Mouse (Mus musculus) frontal cortex, adult (tissue): ENCODE results near the gene Tmem40.
A peak's percentile ranks its signal among the peaks of the same experiment; 100 is the strongest.

ENCODE experiments used
- ATAC-seq: cut with Nextera tagmentation; 2 replicates; pipeline ENCODE4 v1.9.2; 2017; ENCODE audit warnings: mild to moderate bottlenecking, moderate library complexity, mixed read lengths; ENCODE audit not compliant: low TSS enrichment

The Tmem40 gene

GRCm38 (mm10) chr6:115761995-115762756 is at the start of gene Tmem40:
Gene Tmem40 (minus strand): TSS chr6:115762410.
- ATAC-seq: peak; percentile 88

DNA sequence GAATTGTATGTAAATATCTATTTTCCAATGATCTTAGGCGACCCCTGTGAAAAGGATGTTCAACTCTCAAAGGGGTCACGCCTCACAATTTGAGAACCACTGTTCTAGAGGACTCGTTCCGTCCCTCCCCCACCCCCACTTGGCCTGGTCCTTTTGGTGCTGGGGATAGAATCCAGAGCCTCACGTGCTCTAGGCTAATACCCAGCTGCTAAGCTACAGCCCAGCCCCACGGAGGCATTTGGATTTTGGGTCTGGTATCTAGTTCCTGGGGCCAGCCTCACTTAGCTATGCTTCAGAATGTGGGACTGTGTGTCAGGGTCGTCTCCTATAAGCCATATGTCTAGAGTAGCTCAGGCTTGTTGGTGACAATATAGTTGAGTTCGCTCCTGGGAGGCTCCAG is 49.4 kb upstream of the Tmem40 start:
- ATAC-seq: no peak

DNA sequence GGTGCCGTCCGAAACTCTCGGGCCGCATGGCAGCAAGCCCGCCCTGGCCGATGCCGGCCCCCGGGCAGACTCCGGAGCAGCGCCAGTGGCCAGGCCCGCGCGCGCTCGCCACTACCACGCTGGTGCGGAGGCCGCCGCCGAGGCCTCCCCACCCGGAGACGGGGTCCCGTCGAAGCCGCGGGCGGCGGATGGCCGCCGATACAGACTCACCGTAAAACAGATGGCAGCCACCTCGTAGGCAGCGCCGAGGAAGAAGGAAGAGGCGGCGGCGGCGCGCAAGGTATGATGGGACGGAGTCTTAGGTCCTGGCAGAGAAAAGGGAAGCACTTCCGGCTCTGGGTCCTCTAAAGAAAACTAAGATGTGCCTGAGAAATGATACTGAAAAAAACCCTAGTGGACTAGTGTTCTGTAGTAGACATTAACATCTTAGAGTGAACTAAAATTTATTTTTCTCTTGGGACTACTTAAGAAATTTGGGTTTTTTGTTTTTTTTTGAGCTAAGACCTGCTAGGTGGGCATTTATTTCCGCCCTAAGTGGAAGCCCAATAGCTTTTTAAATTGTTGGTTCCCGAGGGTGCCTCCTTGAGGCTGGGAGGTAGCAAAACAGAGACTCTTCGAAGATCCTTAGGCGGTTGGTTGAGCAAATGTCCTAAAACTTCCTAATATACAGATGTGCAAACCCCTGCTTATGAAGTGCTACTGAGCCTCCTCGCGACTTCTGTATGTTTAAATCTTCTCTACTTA is 46.5 kb upstream of the Tmem40 start, which contains the start of gene Rpl32:
Rpl32 (minus strand) TSS at position 260 of the 744 bp plus-strand sequence.
- ATAC-seq: peak; percentile 91

DNA sequence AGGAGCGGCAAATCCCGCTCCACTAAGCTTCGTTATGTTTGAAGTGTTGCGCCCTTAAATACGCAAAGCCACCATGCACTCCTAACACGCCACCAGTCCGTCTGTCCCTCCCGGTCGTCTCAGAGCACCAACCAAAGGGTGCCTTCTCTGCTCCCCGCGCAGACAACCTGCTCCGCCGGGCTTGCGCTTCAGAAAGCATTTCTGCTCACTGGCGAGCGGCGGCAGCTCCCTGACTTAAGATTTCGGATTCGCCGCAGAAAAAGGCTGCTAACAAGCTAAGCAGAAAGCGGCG is 45.9 kb upstream of the Tmem40 start:
- peak; percentile 22; the same call in 1 of the 2 replicates for ATAC-seq

DNA sequence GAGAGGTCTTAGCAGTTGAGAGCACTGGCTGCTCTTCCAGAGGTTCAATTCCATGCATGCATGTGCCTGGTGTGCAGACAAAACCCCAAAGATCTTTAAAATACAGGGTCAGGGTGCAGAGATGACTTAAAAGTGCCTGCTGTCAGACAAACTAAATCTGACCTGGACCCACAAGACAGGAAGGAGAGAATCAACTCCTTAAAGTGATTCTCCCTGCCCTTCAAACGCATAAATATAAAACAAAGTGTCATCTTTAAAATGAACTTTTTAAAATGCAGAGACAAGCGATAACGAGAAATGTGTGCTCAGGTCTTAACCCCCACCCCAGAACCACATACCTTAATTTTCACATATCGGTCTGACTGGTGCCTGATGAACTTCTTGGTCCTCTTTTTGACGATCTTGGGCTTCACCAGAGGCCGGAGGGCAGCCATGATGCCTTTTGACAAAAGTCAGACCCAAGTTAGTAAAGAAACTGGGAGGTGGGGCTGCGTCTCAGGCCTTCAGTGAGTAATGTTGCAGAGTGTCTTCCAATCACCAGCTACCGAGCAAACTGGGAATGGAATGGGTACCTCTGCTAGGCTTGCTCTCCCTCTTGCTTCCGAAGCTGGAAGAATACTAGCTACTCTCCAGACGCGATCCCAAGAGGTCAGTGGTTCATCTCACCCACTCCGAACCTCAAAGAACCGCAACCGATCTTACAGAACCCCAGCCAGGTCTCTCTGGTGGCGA is 45.4 kb upstream of the Tmem40 start:
- no peak for ATAC-seq

DNA sequence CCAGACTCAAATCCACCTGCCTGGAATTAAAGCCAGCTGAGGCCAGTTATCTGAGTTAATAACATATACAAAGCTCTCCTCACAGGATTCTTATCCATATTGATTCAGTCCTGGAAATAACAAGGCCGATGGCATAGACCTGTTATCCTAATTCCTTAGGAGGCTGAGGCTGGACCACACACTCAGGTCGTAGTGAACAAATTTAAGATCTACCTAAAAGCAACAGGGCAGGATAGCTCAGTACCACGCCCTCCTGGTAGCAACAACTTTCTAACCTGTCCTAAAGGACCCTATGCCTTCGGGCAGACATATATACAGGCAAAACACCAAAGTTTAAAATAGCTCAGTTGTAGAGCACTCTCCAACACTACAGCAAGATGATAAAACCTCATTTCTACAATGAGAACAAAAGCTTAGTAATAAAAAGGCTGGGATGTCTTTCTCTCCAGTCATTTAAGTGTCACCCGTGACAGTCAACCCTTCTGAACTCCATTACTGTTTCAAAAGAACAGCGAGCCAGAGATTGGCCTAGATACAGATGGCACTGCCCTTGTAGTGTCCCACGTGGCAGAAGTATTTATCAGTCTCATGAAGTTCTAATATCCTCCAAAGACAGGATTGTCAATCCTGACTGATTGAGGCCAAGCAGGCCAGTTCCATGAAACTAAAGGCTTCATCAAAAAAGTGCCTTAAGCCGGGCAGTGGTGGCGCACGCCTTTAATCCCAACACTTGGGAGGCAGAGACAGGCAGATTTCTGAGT is 42.4 kb upstream of the Tmem40 start:
- no peak for ATAC-seq

- ATAC-seq: peak; percentile 88
These were observed 41.6 kb upstream of the Tmem40 start for GRCm38 (mm10) chr6:115803541-115804382.

GRCm38 (mm10) chr6:115801811-115802210 is 39.6 kb upstream of the Tmem40 start:
- no peak for ATAC-seq

DNA sequence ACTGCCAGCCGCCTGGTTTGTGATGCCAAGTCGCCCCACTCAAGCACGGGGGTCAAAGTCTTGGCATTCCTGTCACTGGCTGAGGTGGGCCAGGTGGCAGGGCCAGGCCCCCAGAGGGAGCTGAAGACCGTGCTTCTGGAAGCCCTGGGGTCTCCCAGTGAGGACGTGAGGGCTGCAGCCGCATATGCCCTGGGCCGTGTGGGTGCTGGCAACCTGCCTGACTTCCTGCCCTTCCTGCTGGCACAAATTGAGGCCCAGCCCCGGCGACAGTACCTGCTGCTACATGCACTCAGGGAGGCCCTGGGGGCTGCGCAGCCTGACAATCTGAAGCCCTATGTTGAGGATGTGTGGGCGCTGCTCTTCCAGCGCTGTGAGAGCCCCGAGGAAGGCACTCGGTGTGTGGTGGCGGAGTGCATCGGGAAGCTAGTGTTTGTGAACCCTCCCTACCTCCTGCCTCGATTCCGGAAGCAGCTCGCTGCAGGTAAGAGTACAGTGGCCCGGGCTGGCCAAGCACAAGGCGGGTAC is 30.5 kb upstream of the Tmem40 start:
- ATAC-seq: peak; percentile 65

GRCm38 (mm10) chr6:115791842-115792686 is 29.9 kb upstream of the Tmem40 start:
- peak; percentile 27; the same call in 1 of the 2 replicates for ATAC-seq

GRCm38 (mm10) chr6:115791016-115791415 is 28.8 kb upstream of the Tmem40 start:
- ATAC-seq: no peak

- no peak for ATAC-seq
These were observed 20.6 kb upstream of the Tmem40 start for GRCm38 (mm10) chr6:115782781-115783180.

DNA sequence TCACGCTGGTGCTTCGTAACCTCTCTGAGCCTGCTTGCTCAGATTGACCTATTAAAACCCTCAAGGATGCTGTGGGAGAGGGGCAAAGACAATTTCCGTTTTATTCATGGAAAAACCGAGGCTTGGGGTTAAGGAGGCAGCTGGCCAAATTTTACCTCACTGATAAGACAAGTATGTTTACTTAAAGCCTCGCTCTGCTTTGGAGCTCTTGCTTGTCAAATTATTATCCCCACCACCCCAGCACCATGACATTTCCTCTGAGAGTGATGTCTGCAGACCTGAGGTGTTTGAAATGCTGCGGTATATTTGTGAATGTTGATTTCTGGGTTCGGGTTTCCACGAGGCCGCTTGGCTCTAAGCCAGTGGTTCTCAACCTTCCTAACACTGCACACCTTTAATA is 14.2 kb upstream of the Tmem40 start:
- ATAC-seq: no peak

DNA sequence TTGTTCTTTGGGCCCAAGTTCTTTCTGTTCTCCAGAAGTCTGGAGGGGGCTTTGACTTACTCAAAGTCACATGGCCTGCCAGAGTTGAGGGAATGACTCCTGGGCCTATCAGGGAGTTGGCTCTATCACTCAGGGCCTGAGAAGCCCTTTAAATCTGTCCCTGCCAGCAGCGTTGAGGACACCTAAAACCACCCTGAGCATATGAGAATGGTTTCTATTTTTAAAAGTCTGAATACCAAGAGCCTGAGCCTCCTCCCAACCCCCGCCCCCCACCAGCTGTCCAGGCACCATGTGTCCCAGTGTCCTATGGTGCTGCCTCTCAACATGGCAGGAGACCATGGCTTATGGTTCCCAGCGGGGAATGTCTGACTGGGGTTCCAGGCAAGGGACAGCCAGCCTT is 13.6 kb upstream of the Tmem40 start:
- peak; percentile 31; the same call in 1 of the 2 replicates for ATAC-seq

DNA sequence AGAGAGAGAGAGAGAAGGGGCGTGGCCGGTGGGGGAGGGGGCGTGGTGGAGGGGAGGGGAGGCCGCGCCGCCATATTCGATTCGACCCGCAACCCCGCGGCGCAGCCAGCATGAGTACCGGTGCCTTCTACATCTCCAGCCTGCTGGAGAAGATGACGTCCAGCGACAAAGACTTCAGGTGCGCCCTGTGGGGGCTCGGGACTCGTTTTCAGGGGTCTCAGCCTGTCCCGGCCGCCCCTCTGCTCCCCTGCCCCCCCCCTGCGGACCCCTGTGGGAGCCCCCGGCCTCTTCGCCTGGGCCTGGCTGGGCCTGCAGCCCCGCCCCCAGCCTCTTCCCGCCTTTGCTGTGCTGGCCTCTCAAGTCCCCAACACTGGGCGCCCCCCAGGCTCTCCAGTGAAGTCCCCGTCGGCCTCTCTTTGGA is 12.3 kb upstream of the Tmem40 start, which contains the start of gene Cand2:
Cand2 (plus strand) TSS at position 38 of the 421 bp plus-strand sequence.
- ATAC-seq: no peak

DNA sequence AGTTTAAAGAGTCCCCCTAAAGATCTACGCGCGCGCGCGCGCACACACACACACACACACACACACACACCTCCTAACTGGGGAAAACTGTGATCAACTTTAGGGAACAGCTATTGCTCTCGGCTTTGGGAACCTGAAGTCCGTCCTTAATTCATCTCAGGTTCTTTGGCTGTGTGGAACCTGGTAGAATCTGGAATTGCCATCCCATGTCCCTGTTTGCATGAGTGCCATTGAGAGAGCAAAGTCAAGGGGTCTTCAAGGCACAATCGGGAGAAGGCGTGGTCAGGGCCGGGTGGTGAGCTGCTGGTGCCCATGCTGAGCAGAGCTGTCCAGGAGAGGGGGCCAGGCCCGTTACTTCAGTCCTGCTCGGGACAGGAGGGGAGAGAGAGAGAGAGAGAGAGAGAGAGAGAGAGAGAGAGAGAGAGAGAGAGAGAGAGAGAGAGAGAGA is 11.8 kb upstream of the Tmem40 start:
- no peak for ATAC-seq

GRCm38 (mm10) chr6:115772604-115773003 is 10.4 kb upstream of the Tmem40 start:
- no peak for ATAC-seq

DNA sequence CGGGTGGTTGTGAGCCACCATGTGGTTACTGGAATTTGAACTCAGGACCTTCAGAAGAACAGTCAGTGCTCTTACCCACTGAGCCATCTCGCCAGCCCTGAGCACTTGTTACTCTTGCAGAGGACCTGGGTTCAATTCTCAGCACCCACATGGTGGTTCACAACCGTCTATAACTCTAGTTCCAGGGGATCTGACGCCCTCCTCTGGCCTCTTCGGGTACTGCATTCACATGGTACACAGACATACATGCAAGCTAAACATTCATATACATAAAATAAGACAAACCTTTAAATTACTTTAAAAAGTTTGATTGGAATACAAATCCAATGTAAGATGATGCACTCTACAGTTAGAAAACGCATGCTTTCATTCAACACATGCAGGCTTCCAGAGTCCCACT is 10.0 kb upstream of the Tmem40 start:
- ATAC-seq: no peak

DNA sequence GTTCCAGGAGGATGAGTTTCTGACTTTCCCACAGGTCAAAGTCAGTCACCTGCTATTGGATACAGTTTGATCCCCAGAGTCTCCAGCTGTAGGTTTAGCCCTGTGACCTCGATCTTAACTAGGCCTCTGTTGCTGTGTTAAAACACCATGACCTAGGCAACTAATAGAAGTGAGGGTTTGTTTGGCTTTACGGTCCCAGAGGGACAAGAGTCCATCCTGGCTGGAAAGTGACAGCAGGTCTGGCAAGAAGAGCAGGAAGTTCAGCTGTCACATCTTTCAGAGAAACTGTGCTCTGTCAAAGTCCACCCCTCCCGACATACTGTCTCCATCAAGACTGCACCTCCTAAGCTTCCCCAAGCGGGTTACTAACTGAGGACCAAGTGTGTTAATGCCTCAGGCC is 8.6 kb upstream of the Tmem40 start:
- no peak for ATAC-seq
